Mouse (Mus musculus): Measurements from ENCODE around the gene Phldb3.

Phldb3 gene

DNA sequence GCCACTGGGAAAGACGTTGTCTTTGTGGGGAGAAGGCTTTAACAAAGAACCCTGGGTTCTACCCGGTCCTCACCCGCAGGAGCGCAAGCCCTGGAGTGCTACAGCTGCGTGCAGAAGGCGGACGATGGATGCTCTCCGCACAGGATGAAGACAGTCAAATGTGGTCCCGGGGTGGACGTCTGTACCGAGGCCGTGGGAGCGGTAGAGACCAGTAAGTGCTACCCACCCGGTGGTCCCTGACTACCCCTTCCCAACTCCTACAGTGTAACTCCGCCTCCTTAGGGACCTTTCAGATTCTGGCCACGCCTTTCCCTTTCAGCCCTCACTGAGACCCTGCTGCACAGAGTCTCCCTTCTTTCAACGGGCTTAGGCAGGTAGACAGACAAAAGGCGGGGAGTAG, 26.5 kb downstream of the Phldb3 start:
- DNase-seq = no peak

DNA sequence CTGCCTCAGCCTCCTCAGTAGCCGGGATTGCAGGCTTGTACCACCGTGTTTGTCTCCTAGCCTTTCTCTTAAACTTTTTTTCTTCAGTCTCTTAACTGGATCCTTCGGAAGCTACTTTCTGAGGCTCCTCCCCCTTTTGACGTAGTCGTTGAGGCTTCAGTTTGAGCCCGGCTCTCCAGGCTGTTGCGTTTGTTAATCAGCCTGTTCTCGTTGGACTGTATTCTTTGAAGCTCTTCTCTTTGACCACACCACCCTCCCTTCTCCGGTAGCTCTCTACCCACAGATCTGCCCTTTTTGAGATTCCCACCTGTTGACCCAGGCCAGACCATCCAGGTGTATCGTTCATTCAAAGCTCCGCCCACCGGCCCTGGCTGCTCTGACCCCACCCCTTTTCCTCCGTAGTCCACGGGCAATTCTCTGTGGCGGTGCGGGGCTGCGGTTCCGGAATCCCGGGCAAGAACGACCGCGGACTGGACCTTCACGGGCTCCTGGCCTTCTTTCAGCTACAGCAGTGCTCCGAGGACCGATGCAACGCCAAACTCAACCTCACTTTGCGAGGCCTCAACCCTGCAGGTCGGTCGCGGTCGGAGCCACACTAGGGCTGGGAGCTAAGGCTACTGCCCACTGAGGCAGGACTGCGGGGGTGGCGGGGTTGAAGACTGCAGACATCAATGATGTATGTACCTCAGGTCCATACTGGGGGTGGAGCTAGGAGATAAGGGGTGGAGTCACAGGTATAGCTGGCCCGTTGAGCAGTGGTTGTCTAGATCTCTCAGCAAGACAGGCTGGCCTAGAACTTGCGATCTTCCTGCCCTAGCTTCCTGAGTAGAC, 27.7 kb downstream of the Phldb3 start:
- no peak for DNase-seq

GRCm38 (mm10) chr7:24640450-24640849, 29.9 kb downstream of the Phldb3 start:
- DNase-seq = no peak

- no peak for DNase-seq
Observed at GRCm38 (mm10) chr7:24642491-24642890, 31.9 kb downstream of the Phldb3 start.

GRCm38 (mm10) chr7:24644492-24644891, 33.9 kb downstream of the Phldb3 start:
- no peak for DNase-seq

- no peak for DNase-seq
Observed at GRCm38 (mm10) chr7:24644996-24645395, 34.4 kb downstream of the Phldb3 start.

GRCm38 (mm10) chr7:24646486-24646885, 35.9 kb downstream of the Phldb3 start:
- DNase-seq = no peak

GRCm38 (mm10) chr7:24653681-24654080, 43.1 kb downstream of the Phldb3 start:
- DNase-seq = peak; percentile 37

- no peak for DNase-seq
Observed at GRCm38 (mm10) chr7:24659737-24660357, 49.3 kb downstream of the Phldb3 start.

- DNase-seq = no peak
Observed at GRCm38 (mm10) chr7:24661118-24661904, 50.7 kb downstream of the Phldb3 start.

DNA sequence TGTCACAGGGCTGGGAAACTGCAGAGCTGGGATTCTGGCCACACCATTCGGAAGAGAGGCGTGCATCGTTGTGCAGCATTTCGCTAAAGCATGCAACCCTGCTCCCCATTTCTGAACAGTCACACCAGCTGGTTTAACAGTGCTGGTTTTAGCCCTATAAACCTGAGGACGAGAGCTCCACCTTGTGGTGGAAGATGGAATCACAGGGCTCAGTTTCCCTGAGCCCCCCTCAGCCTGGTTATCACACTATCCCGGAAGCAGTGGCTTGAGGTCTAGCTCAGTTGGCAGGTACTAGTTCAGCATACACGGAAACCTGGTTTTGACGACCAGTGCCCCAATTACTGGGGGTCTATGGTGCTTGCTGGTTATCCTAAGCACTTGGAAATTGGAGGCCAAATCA, 52.0 kb downstream of the Phldb3 start:
- peak; percentile 41 for DNase-seq

DNA sequence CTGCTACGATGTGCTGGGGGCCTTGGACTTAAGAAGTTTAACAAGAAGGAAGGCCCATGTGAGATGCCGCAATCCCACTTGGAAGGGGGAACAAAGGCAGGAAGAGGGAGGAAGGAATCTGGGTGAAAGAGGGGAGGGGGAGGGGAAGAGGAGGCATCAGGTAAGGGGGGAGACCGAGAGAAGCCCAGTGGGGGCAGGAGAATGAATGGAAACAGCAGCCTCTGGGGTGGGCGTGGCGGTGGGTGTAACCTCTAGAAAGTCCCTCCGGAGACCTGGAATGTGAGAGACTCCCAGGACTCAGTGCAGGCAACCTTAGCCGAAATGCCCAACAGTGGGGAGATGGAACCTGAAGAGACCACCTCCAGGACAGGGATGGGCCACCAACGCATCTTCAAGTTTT, 53.7 kb downstream of the Phldb3 start:
- no peak for DNase-seq

DNA sequence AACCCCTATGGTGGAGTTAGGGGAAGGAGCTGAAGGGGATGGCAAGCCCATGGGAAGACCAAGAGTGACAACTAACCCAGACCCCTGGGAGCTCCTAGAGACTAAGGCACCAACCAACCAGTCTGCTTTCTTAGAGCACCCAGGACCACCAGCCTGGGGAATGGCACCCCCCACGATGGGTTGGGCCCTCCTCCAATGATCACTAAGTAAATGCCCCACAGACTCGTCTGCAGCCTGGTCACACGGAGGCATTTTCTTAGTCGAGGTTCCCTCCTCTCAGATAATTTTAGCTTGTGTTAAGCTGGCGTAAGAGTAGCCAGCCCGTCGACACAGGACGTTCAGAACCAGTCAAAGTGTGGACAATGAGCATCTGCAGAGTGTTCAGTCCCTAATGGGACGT, 54.4 kb downstream of the Phldb3 start:
- no peak for DNase-seq

- no peak for DNase-seq
Observed at GRCm38 (mm10) chr7:24671944-24672439, 61.4 kb downstream of the Phldb3 start.

- no peak for DNase-seq
Observed at GRCm38 (mm10) chr7:24676575-24676974, 66.0 kb downstream of the Phldb3 start, which contains the start of gene Tex101. TSS of gene Tex101 (minus strand) at chr7:24676675.

All from cerebellum, adult 8-10 months (tissue).